Comparison of ENCODE assay signal across 10 mouse cellular contexts in genomic region chr17:35003022-35003838, GRCm38 (mm10). TPM values are rescaled to one million over a fixed set of nuclear protein-coding genes. Genes with fewer than 3 reads are reported as not detected.
A peak's percentile ranks its signal among the peaks of the same experiment; 100 is the strongest.
DNase-seq lines count a peak whose midpoint lies in the region; ATAC-seq and TF ChIP-seq lines count a peak whose summit lies in the region.
"Had no signal": no experiment of that assay in that cellular context is flagged by ENCODE, and none has a peak within 500 bp of the region (broad histone marks: within the 10 kb centered on the region; RNA-seq: fewer than 3 reads in every experiment).

No protein-coding gene starts in this region.

- TF ChIP-seq CTCF in ES-Bruce4 (IDR thresholded peaks at IDR 0.05; ENCODE audit: low read depth, low read length): no peak
- no peak for TF ChIP-seq CTCF in thymus, adult 2 months (IDR thresholded peaks at IDR 0.05; ENCODE audit: borderline replicate concordance, control insufficient read depth, extremely low read depth, insufficient read depth, low read length, poor library complexity)

- peak overlapping the region; percentile 95; the same call in 1 of the 2 replicates for H3K27ac ChIP-seq in heart, embryonic 15.5 days
- H3K27ac ChIP-seq in ES-Bruce4 (ENCODE audit: insufficient read depth, low read length): no peak overlapping the region
- H3K27ac ChIP-seq in forebrain, embryonic 14.5 days (ENCODE audit: low read depth, low read length): no peak overlapping the region
- peak overlapping the region; percentile 97 for H3K27ac ChIP-seq in liver, embryonic 15.5 days (replicated peaks)
- no peak overlapping the region for H3K27ac ChIP-seq in thymus, adult 2 months (ENCODE audit: control insufficient read depth, insufficient read depth, low read length)

- H3K4me3 ChIP-seq in heart, embryonic 15.5 days: no peak overlapping the region
- H3K4me3 ChIP-seq in ES-Bruce4 (ENCODE audit: low read depth, low read length): no peak overlapping the region
- H3K4me3 ChIP-seq in forebrain, embryonic 14.5 days (ENCODE audit: low read depth, low read length): no peak overlapping the region
- H3K4me3 ChIP-seq in liver, embryonic 15.5 days (replicated peaks): peak overlapping the region; percentile 77
- no peak overlapping the region for H3K4me3 ChIP-seq in thymus, adult 2 months (ENCODE audit: control insufficient read depth, insufficient read depth, low read length)

- ATAC-seq in heart, embryonic 15.5 days (replicated peaks; ENCODE audit: insufficient number of reproducible peaks, insufficient read depth, low FRiP score, low read depth): no peak
- ATAC-seq in forebrain, embryonic 14.5 days: no peak
- ATAC-seq in liver, embryonic 15.5 days (ENCODE audit: insufficient read depth): no peak

- peaks cover 40% of the 10 kb centered on the region for H3K36me3 ChIP-seq in heart, embryonic 15.5 days
- H3K36me3 ChIP-seq in ES-Bruce4 (ENCODE audit: control insufficient read depth, insufficient read depth, low read length, poor library complexity, severe bottlenecking): peaks cover 30% of the 10 kb centered on the region
- H3K36me3 ChIP-seq in forebrain, embryonic 14.5 days (ENCODE audit: control insufficient read depth, insufficient read depth, low read length): peaks cover 38% of the 10 kb centered on the region
- peaks cover 53% of the 10 kb centered on the region for H3K36me3 ChIP-seq in liver, embryonic 15.5 days (replicated peaks)
- peaks cover 14% of the 10 kb centered on the region for H3K36me3 ChIP-seq in thymus, adult 2 months (ENCODE audit: control insufficient read depth, insufficient read depth, low read length)

- no peak overlapping the region for H3K9ac ChIP-seq in heart, embryonic 15.5 days
- peak overlapping the region; percentile 92; the same call in 1 of the 2 replicates for H3K9ac ChIP-seq in ES-Bruce4 (ENCODE audit: low read depth, poor library complexity, severe bottlenecking)
- H3K9ac ChIP-seq in forebrain, embryonic 14.5 days (ENCODE audit: low read length): peak overlapping the region; percentile 93
- H3K9ac ChIP-seq in liver, embryonic 15.5 days: peak overlapping the region; percentile 94

- H3K9me3 ChIP-seq in heart, embryonic 15.5 days (replicated peaks): no peaks in the 10 kb centered on the region
- H3K9me3 ChIP-seq in ES-Bruce4 (replicated peaks; ENCODE audit: control insufficient read depth, insufficient read depth, low read length, poor library complexity, severe bottlenecking): no peaks in the 10 kb centered on the region
- H3K9me3 ChIP-seq in forebrain, embryonic 14.5 days (replicated peaks; ENCODE audit: control insufficient read depth, low read length): no peaks in the 10 kb centered on the region
- H3K9me3 ChIP-seq in liver, embryonic 15.5 days (replicated peaks): no peaks in the 10 kb centered on the region

- no peaks in the 10 kb centered on the region for H3K27me3 ChIP-seq in heart, embryonic 15.5 days
- no peaks in the 10 kb centered on the region for H3K27me3 ChIP-seq in ES-Bruce4 (ENCODE audit: control insufficient read depth, insufficient read depth, low read length, poor library complexity, severe bottlenecking)
- H3K27me3 ChIP-seq in forebrain, embryonic 14.5 days (replicated peaks; ENCODE audit: control insufficient read depth, insufficient read depth, low read length): no peaks in the 10 kb centered on the region
- no peaks in the 10 kb centered on the region for H3K27me3 ChIP-seq in liver, embryonic 15.5 days
- H3K27me3 ChIP-seq in thymus, adult 2 months (ENCODE audit: control insufficient read depth, insufficient read depth, low read length): no peaks in the 10 kb centered on the region

- no peak for DNase-seq in heart, postnatal 25 days (ENCODE audit: low spot score)
- DNase-seq in forebrain, embryonic 14.5 days (ENCODE audit: low spot score): no peak
- DNase-seq in thymus, adult 2 months: no peak
- DNase-seq in T-cell, adult 2 months (ENCODE audit: low spot score): no peak
- no peak for DNase-seq in left cerebral cortex, postnatal 36 days (ENCODE audit: low spot score in 2 of 2)
- DNase-seq: kidney, adult 18-20 months; thymus, adult 18-20 months had no signal

- intact Hi-C loops in heart, postnatal 25 days (cut with DNase I): loop anchor here (5.0 kb wide), 1 partner anchor 234 kb away; the partner anchor contains the start of gene Nfkbil1
- intact Hi-C loops in left cerebral cortex, postnatal 36 days (cut with DNase I): loop anchor here (10.0 kb wide), 1 partner anchor 232 kb away; the partner anchor contains the start of genes Atp6v1g2 and Nfkbil1

- TF ChIP-seq POLR2A in ES-Bruce4 (IDR thresholded peaks at IDR 0.05; ENCODE audit: insufficient read depth, low read length): no peak
- no peak for TF ChIP-seq POLR2A in thymus, adult 2 months (IDR thresholded peaks at IDR 0.05; ENCODE audit: control insufficient read depth, extremely low read depth, insufficient read depth, low read length, poor library complexity)

- H3K4me1 ChIP-seq in heart, embryonic 15.5 days (replicated peaks): peaks cover 34% of the 10 kb centered on the region
- peaks cover 3% of the 10 kb centered on the region for H3K4me1 ChIP-seq in ES-Bruce4 (ENCODE audit: control insufficient read depth, insufficient read depth, low read length)
- H3K4me1 ChIP-seq in forebrain, embryonic 14.5 days (ENCODE audit: control insufficient read depth, insufficient read depth, low read length): peaks cover 12% of the 10 kb centered on the region
- H3K4me1 ChIP-seq in liver, embryonic 15.5 days (replicated peaks): peaks cover 54% of the 10 kb centered on the region
- H3K4me1 ChIP-seq in thymus, adult 2 months (replicated peaks; ENCODE audit: control insufficient read depth, insufficient read depth, low read length): peaks cover 29% of the 10 kb centered on the region

- peak overlapping the region; percentile 94; the same call in 1 of the 2 replicates for H3K4me2 ChIP-seq in heart, embryonic 15.5 days
- peak overlapping the region; percentile 100 for H3K4me2 ChIP-seq in forebrain, embryonic 14.5 days (ENCODE audit: low read length)
- H3K4me2 ChIP-seq in liver, embryonic 15.5 days: peak overlapping the region; percentile 95

- WGBS in heart, embryonic 15.5 days: 57% methylated on average over 9 of the region's 9 CpGs
- WGBS in forebrain, embryonic 14.5 days: 72% methylated on average over 9 of the region's 9 CpGs
- WGBS in liver, embryonic 15.5 days (ENCODE audit: insufficient replicate concordance): 33% methylated on average over 9 of the region's 9 CpGs
- WGBS in thymus, adult 2 months: 42% methylated on average over 9 of the region's 9 CpGs

- no peak for TF ChIP-seq EP300 in ES-Bruce4 (IDR thresholded peaks at IDR 0.05; ENCODE audit: insufficient read depth, low read depth, low read length)

RNA-seq across cellular contexts. Expression of gene Vars, which starts 2.4 kb away (rescaled TPM):
- 43.0 and 89.7 TPM in 2 replicates for polyA plus RNA-seq in heart, embryonic 15.5 days (2015; fragmentation: Nextera tagmentation; extraction: Ambion mirVana)
- total RNA-seq in heart, postnatal 25 days (2021): 10 to 100 TPM; 25.7 to 26.9 TPM
- polyA plus RNA-seq in ES-Bruce4 (2011; ENCODE audit: insufficient read depth, insufficient read length, low read depth, missing spikeins): 108 and 123 TPM in 2 replicates
- 42.4 and 53.9 TPM in 2 replicates for polyA plus RNA-seq in forebrain, embryonic 14.5 days (2014; fragmentation: Nextera tagmentation; extraction: Ambion mirVana)
- polyA plus RNA-seq in liver, embryonic 15.5 days (2015; fragmentation: Nextera tagmentation; extraction: Ambion mirVana): 99.0 and 133 TPM in 2 replicates
- 404 and 545 TPM in 2 replicates for polyA plus RNA-seq in thymus, adult 2 months (2012; rRNA removed)
- total RNA-seq in left cerebral cortex, postnatal 36 days (2021): 10 to 100 TPM; 38.2 to 47.2 TPM

RNA-seq across cellular contexts. Expression of gene Vwa7, which starts 13.1 kb away (rescaled TPM):
- 0.24 and 0.31 TPM in 2 replicates for polyA plus RNA-seq in heart, embryonic 15.5 days (2015; fragmentation: Nextera tagmentation; extraction: Ambion mirVana)
- total RNA-seq in heart, postnatal 25 days (2021): 1 to 10 TPM; 7.3 to 7.7 TPM
- polyA plus RNA-seq in ES-Bruce4 (2011; ENCODE audit: insufficient read depth, insufficient read length, low read depth, missing spikeins): 0.30 and 0.33 TPM in 2 replicates
- polyA plus RNA-seq in forebrain, embryonic 14.5 days (2014; fragmentation: Nextera tagmentation; extraction: Ambion mirVana): 0.05 and 0.11 TPM in 2 replicates
- 0.09 and 0.12 TPM in 2 replicates for polyA plus RNA-seq in liver, embryonic 15.5 days (2015; fragmentation: Nextera tagmentation; extraction: Ambion mirVana)
- 1.1 and 1.5 TPM in 2 replicates for polyA plus RNA-seq in thymus, adult 2 months (2012; rRNA removed)
- under 1 TPM; 0.48 to 0.57 TPM for total RNA-seq in left cerebral cortex, postnatal 36 days (2021)

RNA-seq across cellular contexts. Expression of gene Lsm2, which starts 21.6 kb away (rescaled TPM):
- polyA plus RNA-seq in heart, embryonic 15.5 days (2015; fragmentation: Nextera tagmentation; extraction: Ambion mirVana): 116 and 132 TPM in 2 replicates
- total RNA-seq in heart, postnatal 25 days (2021): 10 to 100 TPM; 19.0 to 19.1 TPM
- 163 and 166 TPM in 2 replicates for polyA plus RNA-seq in ES-Bruce4 (2011; ENCODE audit: insufficient read depth, insufficient read length, low read depth, missing spikeins)
- 131 and 148 TPM in 2 replicates for polyA plus RNA-seq in forebrain, embryonic 14.5 days (2014; fragmentation: Nextera tagmentation; extraction: Ambion mirVana)
- polyA plus RNA-seq in liver, embryonic 15.5 days (2015; fragmentation: Nextera tagmentation; extraction: Ambion mirVana): 120 and 123 TPM in 2 replicates
- 207 and 265 TPM in 2 replicates for polyA plus RNA-seq in thymus, adult 2 months (2012; rRNA removed)
- 10 to 100 TPM; 19.4 to 19.8 TPM for total RNA-seq in left cerebral cortex, postnatal 36 days (2021)

RNA-seq across cellular contexts. Expression of gene Sapcd1, which starts 24.6 kb away (rescaled TPM):
- polyA plus RNA-seq in heart, embryonic 15.5 days (2015; fragmentation: Nextera tagmentation; extraction: Ambion mirVana): 1.4 and 2.8 TPM in 2 replicates
- not detected for total RNA-seq in heart, postnatal 25 days (2021)
- 1.7 and 3.9 TPM in 2 replicates for polyA plus RNA-seq in ES-Bruce4 (2011; ENCODE audit: insufficient read depth, insufficient read length, low read depth, missing spikeins)
- polyA plus RNA-seq in forebrain, embryonic 14.5 days (2014; fragmentation: Nextera tagmentation; extraction: Ambion mirVana): 2.9 and 6.2 TPM in 2 replicates
- 2.2 and 2.3 TPM in 2 replicates for polyA plus RNA-seq in liver, embryonic 15.5 days (2015; fragmentation: Nextera tagmentation; extraction: Ambion mirVana)
- polyA plus RNA-seq in thymus, adult 2 months (2012; rRNA removed): 12.3 and 18.3 TPM in 2 replicates
- total RNA-seq in left cerebral cortex, postnatal 36 days (2021): under 1 TPM in 1 of 2 experiments, not detected in 1; 0.79 TPM

RNA-seq across cellular contexts. Expression of gene Hspa1l, which starts 30.7 kb away (rescaled TPM):
- polyA plus RNA-seq in heart, embryonic 15.5 days (2015; fragmentation: Nextera tagmentation; extraction: Ambion mirVana): 2.1 and 2.6 TPM in 2 replicates
- 1 to 10 TPM; 6.9 to 8.1 TPM for total RNA-seq in heart, postnatal 25 days (2021)
- polyA plus RNA-seq in ES-Bruce4 (2011; ENCODE audit: insufficient read depth, insufficient read length, low read depth, missing spikeins): 0.25 TPM in 1 of 2 replicates, not detected in the other
- 1.3 and 1.4 TPM in 2 replicates for polyA plus RNA-seq in forebrain, embryonic 14.5 days (2014; fragmentation: Nextera tagmentation; extraction: Ambion mirVana)
- 0.25 and 0.31 TPM in 2 replicates for polyA plus RNA-seq in liver, embryonic 15.5 days (2015; fragmentation: Nextera tagmentation; extraction: Ambion mirVana)
- 0.06 and 0.28 TPM in 2 replicates for polyA plus RNA-seq in thymus, adult 2 months (2012; rRNA removed)
- total RNA-seq in left cerebral cortex, postnatal 36 days (2021): under 1 TPM in 1 of 2 experiments, not detected in 1; 0.32 TPM

Comparison
In these comparisons a context has a peak if more than half of its experiments do, and no peak if none do; other contexts are left out.
1. H3K27ac ChIP-seq: peak in heart, embryonic 15.5 days (single experiment) and liver, embryonic 15.5 days (single experiment); none in ES-Bruce4 (single experiment), forebrain, embryonic 14.5 days (single experiment) and thymus, adult 2 months (single experiment).
2. Peak in every context shown above with its lines, with median percentiles within 50 percentile points of each other: H3K4me2 ChIP-seq.